Mouse (Mus musculus) kidney, adult 18-20 months (tissue): ENCODE measurements at regions not wholly inside any gene's neighbourhood (a gene's known extent, or its start where the extent isn't known, plus 50 kb on each side); places are given as distances from the start of the nearest gene placed in this dataset.
A peak's percentile ranks its signal among the peaks of the same experiment; 100 is the strongest.

Source experiments
- DNase-seq: peaks from one replicate; pipeline ENCODE4 v3.0.0; 2021

DNA sequence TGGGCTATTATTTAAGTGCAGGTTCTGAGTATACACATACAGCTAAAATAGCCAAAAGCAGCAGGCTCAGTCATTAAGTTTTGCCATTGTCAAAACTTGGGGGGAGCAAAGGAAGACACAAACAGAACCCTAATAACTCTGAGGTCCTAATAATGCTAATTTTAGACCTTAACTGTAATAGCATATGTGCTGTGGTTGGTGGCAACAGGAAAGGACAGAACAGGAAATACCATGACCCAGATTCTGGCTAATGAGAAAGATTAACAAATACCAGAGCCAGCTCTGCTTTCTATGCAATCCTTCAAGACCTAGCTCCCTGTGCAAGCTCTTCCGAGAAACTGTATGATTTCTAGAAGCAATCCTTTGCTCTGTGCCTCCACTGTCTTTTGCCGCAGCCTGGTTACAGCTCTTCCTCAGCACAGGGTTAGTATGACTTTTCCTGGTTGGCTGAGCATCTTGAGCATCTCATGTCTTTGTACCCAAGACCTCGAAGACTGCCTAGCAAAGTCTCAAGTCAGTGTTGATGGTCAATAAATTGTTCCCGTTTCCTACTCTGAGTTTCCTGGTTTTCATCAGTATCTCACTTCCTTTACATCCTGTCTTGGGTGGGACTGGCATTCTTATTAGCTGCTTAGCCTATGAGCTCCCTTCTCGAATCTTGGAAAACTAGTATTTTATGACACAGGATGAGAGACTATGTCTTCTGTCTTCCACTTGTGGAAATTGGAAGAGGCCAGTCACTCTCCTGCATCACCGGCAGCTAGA is 49.9 kb upstream of the Eed start:
- no peak for DNase-seq

DNA sequence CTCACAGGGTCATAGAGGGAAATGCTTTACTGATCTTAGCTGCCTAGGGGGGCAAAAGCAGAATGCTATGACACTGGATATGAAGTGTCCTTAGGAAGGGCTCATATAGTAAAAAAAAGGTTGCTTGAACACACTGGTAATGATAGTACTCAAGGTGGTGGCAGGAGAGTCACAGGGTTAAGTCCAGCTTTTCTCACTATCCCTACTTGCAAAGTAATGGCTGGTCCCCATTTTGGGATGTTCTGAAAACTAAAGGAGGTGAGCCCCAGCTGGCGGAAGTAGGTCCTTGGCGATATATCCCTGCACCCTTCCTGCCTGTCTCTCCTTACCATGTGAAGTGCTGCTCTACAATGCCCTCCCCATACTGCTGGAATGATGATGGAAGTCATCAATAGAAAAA is 52.3 kb upstream of the Eed start:
- DNase-seq: no peak

DNA sequence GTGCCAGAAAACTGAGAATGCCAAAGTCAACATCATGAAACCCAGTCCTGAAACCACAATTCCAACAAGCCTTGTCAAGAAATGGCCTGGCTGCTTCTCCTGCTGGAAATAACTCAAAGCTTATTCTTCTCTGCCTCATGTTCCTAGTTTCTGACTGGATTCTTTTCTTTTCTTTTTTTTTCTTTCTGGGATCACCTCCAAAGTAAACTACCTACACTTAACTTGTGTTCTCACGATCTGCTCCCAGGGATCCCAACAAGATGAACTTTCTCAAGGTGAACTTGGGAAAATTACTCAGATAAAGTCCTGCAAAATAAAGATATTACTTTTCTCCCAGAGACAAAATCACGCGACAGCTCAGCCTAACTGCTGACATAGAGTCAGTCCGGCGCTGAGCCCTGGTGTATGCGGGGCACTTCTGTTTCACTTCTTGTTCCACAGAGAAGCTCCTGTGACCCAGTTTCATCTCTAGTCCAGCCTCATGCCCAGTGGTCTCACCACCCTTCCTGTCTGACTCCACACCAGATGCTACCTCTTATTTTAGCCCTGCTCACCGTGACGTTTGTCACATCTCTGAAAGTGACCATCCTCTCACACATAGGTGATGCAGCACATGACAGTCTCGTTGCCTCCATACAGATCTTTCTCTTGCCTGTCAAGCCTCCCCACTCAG is 53.0 kb upstream of the Eed start:
- no peak for DNase-seq

DNA sequence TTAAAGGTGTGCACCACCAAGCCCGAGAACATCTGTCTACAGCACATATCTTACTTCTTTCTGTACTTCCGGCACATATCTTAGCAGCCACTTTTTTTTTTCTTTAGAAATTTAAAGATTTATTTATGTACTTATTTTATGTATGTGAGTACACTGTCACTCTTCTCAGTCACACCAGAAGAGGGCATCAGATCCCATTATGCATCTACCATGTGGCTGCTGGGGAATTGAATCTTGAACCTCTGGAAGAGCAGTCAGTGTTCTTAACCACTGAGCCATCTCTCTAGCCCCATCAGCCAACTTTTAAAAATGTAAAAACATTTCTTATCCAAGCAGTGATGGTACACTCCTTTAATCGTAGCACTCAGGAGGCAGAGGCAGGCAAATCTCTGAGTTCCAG is 53.7 kb upstream of the Eed start:
- no peak for DNase-seq

DNA sequence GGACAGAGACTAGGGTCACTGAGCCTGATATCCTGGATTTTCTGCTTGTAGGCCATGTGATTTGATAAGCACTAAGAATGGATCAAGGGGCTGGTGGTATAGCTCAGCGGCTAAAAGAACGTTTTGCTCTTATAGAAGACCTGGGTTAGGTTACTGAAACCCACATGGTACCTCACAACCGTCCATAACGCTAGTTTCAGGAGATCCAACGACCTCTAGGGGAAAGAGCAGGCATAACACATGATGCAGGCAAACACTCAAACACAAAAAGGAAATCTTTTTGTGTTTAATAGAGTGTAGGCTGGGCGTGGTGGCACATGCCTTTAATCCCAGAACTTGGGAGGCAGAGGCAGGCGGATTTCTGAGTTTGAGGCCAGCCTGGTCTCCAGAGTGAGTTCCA is 54.6 kb upstream of the Eed start:
- DNase-seq: no peak

DNA sequence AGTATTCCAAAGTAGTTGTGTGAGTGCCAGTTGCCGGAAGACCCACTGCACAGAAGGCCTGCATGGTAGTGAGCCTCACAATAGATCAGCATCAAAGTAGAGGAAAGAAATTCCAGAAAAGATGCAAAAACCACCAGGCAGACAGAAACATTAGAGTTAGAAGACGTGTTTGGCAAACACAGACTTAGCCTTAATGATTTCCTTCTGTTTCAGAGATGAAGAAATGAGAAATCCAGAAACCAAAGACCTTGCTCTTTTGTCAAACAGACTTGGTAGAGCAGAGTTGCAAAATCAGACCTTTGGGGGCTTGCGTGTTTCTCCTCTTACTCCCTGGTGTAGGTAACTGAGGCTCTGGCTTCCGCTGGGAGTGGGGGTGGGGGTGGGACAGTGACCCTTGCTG is 57.0 kb upstream of the Eed start:
- DNase-seq: no peak

DNA sequence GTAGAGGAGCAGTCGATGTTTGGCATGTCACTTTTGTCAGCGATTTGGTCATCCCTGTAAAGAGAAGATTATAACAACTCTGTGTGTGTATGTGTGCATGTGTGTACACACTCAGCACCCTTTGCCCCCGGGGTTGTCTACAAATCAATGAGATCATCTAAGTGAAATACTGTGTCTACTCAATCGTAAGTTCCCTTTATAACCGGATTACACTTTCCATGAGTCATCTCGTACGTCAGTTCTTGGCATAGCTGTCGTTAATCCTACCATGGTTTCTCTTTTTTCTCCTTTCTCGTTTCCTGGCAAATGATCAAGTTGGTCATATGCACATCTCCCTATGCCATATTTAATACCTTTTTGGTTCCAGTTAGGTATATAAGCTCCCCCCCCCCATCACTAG is 58.7 kb upstream of the Eed start:
- no peak for DNase-seq

DNA sequence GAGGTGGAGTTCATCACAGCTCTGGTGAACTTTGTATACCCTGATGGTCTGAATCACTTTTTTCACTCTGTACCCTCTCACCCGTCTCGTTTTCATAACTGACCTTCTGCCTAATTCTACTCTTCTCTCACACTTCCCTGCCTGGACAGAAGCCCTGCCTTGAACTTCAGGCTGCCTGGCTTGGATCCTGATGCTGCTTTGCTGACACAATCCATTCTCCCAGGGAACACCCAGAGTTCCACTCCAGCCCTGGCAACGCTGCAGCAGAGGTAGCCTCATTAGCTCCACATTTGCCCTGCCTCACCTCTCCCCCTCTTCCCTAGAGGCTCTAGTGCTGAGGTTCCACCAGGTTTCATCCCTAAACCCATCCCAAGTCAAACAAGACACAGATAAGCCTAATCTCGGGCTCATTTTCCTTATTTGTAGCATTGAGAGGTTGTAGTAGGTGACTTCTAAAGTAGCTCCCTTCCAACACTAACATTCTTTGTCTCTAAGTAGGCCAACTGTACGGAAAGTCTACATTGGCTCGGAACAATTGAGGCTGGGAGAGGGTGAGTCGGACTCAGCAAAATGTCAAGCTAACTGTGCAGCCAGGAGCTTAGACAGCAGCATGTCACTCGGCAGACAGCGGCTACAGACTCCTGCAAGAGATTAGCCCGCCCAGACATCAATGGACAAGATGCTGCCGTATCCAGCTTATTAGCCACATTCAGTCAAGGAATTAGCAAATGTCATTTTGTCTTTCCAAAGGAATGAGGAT is 60.0 kb upstream of the Eed start:
- peak; percentile 58 for DNase-seq

DNA sequence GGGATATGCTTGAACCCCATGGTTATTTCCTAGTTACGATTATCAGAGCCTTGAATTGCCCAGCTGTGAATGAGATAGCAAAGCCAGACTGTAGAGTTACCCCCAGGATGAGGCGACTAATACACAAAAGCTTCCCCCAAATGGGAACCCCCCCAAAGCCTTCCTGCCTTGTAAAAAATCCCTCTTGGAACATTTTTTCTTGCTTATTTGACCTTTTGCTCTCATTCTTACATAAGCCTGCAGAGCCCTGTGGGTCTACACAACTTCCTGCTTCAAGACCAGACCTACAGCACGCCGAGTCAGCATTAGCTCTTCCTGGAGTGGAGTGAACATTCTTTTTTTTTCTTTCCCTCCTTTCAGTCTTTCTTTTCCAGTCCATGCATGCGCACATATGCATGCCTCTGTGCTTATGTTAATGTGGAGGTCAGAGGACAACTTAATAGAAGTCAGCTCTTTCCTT is 60.8 kb upstream of the Eed start:
- DNase-seq: peak; percentile 58

DNA sequence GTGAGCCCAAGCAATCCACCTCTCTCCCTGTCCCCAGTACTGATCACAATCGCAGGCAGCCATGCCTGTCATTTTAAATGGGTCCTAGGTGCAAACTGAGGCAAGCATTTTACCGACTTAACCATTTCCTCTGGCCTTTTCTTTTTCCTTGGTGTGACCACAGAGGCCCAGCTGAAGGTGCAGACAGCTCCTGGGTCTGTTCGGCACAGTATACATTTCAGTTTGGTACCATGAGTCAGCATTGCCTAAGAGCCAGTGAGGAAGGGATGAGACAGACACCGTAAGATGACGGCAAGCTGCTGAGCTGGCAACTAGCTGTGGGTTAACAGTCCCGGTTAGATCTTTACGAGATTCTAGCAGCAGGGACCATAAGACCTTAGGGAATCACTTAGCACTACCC is 61.6 kb upstream of the Eed start:
- no peak for DNase-seq

DNA sequence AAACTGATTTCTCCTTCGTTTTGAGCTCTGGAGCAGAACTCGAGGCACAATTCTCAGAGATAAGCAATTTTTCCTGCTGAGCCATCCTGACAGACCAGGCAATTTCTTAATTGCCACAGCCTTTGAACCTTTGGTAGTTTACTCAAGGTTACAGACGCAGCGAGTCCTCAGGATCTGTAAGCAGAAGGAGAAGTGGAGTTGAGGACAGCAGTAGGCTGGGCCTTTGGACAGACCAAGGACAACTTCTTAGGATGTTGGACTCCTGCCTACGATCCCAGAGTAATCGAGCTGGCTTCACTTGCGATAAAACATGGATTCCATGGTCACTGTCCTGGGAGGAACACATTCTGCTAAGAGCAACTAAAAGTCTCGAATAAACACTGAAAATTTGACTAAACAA is 62.7 kb upstream of the Eed start:
- no peak for DNase-seq

DNA sequence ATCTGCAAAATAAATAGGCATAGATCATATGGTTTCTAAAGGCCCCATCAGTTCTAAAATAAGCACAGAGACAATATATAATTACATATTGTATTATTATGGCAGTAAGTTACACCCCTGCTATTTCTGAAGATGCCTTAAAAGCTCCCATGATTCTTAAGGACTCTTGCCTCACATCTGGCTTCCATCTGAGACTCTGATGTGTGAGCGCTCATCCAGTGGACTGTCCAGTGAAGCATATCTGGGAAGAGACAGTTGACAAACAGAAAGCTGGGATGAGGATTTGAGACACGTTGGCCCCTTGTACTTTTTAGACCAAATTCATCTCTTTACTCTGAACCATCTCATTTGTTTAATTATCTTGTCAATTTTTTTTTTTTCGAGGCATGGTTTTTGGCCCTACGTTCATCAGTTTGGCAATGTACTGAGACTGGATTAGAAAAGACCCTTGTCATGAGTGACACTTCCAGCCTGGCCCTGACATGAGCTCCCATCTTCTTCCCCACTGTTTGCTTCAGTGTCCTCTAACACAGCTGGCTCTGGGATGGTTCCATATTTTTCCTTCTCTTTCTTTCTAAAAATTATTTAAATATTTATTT is 63.4 kb upstream of the Eed start:
- DNase-seq: no peak

DNA sequence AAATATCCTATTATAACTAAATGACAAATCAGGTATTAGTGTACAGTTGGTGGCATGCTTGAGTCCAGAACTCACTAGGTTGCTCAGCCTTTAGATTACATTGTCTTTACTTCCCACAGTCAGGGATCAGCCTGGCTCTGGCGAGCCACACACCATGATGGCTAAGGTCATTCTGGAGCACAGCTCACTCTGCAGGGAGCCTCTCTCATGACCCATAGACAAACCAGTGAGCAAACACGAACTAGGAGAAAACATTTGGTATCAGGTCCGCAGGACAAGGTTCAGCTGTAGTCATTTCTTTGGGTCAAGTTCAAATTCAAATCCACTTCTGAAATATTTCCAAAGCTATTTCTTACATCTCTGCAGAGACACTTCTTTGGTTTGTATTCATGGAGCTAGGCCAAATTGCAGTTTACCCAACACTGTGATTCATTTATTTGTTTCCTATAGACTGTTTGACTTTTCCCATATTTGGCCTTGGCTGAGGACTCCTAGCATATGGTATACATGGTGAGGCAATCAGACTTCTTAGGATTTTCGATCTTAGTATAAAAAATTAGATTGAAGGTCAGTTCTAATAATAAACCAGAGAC is 64.5 kb upstream of the Eed start:
- no peak for DNase-seq

DNA sequence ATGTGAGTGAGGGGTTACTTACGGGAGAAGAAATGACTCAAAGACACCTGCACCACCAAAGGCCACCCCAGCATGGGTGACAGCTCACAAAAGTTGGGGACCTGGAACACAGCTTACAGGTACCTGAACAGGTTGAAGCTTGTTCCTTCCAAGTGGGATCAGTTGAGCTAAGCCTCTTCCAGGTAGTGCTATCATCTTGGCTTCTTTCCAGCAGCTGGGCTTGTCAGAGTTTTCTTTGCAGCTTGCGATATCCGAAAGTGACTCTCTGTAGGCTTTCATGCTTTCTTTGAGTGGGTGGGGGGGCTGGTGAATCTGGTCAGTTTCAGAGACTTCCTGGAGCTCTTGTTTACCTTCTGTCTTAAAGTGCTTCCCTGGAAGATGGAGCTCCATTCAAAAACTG is 65.4 kb upstream of the Eed start:
- no peak for DNase-seq

DNA sequence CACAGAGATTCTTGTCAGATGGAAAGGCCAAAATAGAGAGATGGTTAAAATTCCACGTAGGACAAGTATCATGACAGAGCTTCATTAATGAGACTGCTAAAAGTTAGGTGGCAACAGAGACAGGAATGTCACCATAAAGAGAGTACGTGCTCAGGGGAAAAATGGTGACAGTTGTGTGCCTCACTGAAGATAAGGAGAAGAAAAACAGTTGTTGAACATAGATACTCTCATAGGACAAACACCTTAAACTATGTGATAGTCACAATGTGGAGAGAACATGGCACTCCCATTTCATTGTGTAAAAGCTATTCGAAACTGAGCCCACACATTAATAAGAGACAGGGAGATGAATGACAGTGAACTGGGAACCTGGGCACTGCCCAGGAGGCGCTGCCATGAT is 66.1 kb upstream of the Eed start:
- no peak for DNase-seq

DNA sequence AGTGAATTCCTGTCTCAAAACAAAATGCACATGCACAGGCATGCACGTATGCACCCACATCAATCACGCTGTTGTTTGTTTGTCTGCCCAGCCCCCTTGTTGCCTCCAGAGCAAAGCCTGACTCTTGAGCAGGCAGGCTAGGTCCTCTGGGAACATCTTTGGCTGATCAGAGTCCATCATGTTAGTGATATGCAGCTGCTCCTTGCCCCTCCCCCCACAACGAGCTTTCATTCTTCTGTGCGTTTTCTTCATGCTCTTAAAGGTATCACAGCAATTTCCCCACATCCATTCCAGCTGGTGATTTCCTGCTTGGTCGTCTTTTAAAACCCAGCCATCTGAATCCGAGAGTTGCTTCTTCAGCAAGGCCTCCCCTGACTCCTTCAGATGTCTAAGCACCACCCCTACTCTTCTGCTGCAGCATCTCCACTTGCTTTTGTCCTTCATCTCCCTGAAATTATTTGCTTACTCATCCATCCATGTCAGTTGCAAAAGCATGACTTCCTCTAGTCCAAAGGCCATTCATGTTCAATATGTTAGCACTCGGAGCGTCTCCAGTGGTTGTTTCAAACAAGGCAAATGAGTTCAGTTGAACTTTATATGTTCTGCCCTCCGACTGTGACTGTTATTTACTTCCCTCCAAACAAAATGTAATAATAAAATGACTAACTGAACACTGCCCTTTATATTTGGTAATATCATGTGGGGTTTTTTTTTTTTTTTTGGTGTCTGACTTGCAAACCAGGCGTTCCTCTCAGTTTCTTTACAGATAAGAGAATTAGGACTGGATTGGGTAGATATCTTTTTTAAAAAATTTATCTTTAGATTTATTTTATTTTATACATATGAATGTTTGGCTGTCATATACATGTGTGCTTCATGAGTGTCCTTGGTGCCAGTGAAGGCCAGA is 67.9 kb upstream of the Eed start:
- DNase-seq: no peak

DNA sequence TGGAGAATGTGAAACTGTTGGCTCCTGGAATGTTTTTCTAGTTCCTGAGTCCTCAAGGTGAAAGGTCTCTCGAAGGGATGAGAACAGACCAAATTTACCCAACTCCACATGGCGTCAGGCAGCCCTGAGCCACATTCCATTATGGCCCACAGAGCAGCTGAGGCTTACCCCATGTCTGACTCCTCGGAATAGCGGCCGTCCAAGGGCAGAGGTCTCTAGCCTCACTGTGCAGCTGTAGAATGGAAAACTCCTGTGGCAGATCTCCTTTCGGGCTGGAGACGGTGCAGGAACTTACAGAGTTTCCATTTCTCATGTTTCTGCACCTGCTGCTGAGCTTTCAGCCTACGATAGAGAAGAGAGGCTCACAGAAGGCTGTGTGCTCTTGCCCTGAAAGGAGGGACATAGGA is 69.1 kb upstream of the Eed start:
- DNase-seq: peak; percentile 44

DNA sequence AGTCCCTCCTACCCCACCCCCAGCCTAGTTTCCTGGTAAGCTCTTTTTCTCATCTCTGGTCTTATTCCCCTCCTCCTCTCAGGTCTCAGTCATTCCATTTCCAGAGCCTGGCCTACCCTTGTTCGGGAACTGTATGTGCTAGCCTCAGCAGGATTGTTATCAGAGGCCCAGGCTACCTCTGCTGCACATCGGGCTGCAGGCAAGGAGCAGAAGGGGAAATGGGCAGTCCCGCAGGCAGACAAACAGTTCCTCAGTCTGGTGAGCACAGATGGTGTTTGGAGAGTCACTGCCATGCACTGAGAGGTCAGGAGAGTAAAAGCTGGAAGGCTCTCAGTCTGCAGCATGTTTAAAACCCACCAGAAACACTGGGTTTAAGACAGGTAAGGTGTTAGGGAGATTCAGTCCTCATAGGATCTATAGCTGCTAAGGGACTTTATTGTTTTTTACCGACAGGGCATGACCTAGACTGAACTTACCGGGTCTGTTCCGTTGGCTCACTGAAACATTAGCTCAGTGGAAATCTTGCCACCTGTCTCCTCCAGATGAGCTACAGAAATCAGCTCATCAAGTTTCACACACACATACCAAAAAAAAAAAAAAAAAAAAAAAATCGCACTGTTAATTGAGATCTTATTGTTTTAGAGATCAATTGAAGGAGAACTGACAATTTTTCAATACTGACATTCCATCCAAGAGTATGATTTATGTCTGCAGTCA is 74.2 kb upstream of the Eed start:
- DNase-seq: no peak

DNA sequence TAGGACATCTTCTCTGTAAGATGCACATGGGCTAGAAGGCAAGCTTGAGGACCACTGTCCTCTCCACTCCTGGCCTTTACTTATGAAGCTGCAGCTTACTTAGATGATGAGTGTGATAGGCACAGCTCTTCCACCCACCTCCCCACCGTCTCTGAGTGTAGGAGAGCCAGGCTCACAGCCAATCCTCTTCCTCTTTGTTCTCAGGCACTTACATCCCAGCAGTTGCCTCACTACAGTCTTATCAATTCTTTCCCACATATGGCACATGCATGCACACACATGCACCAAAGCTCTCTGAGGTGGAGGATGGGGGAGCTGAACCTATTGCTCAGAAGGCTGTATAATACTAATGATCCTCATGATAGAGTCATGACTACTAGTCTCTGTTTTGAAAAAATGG is 72.1 kb upstream of the Picalm start:
- DNase-seq: no peak

DNA sequence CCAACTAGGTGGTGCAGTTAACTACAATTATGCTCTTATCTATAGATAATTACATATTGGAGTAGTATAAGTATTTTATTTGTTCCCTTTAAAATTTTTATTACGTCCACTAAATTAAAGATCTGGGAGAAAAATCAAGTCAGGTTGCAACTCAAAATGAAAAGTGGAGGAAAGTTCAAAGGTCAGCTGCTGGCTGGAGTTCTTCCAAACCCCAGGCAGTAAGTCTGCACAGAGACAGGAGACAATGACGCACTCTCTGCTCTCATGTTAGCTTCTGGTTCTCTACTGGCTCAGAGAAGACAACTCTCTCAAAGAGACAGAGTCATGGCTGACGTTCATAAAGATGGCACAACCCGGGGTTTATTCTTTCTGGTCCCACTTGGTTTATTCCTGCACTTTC is 71.4 kb upstream of the Picalm start:
- peak; percentile 63 for DNase-seq

DNA sequence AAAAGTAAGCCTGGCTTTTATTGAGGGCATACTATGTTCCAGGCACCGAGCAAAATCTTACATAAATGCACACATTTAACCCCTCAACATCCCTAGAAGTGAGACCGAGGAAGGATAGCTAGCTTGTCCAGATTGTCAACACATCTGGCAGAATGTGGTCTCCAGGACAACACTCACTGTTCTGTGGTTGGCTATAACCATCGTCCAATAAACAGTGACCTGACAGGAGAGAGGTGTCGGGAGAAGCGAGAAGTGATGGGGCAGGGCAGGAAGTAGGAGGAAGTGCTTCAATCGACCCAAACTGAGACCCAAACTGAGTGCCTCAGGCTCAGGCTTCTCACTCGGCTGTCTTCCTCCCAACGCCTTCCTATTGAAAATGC is 70.8 kb upstream of the Picalm start:
- DNase-seq: no peak
